14 mouse cellular contexts compared by ENCODE assay signal in genomic region chr11:54336165-54336707, GRCm38 (mm10). TPM values are rescaled to one million over a fixed set of nuclear protein-coding genes. Genes with fewer than 3 reads are reported as not detected.
A peak's percentile ranks its signal among the peaks of the same experiment; 100 is the strongest.
DNase-seq lines count a peak whose midpoint lies in the region; ATAC-seq and TF ChIP-seq lines count a peak whose summit lies in the region.
"Had no signal": no experiment of that assay in that cellular context is flagged by ENCODE, and none has a peak within 500 bp of the region (broad histone marks: within the 10 kb centered on the region; RNA-seq: fewer than 3 reads in every experiment).

No protein-coding gene starts in this region.

- TF ChIP-seq EP300 in CH12.LX (IDR thresholded peaks at IDR 0.05; ENCODE audit: low read length) = no peak

- in situ Hi-C loops in CH12.LX (cut with MboI; ENCODE audit: low pct_ligation_motif_present, low pct_unique_long_range_greater_than_20kb, low sequenced_read_pairs) = no loop called here

- dilution Hi-C loops in CH12.LX (cut with MboI; ENCODE audit: extremely low pct_ligation_motif_present, extremely low pct_unique_long_range_greater_than_20kb, low sequenced_read_pairs) = no loop called here

- H3K79me2 ChIP-seq in CH12.LX (replicated peaks; ENCODE audit: control insufficient read depth, extremely low read depth, insufficient read depth, poor library complexity, severe bottlenecking) = no peaks in the 10 kb centered on the region

- H3K27me3 ChIP-seq in CH12.LX (replicated peaks) = no peaks in the 10 kb centered on the region
- H3K27me3 ChIP-seq: hindbrain, embryonic 15.5 days; limb, embryonic 13.5 days; neural tube, embryonic 13.5 days had no signal

- no peak for TF ChIP-seq CTCF in CH12.LX (conservative IDR thresholded peaks at IDR 0.05 in 1 of 2, IDR thresholded peaks at IDR 0.05 in 1 of 2; ENCODE audit: low read depth in 2 of 2, low read length in 2 of 2)

- H3K4me1 ChIP-seq in CH12.LX (ENCODE audit: control insufficient read depth in 1 of 2, insufficient read depth in 2 of 2) = no peaks in the 10 kb centered on the region
- H3K4me1 ChIP-seq: hindbrain, embryonic 15.5 days; limb, embryonic 13.5 days; neural tube, embryonic 13.5 days had no signal

- no peak for TF ChIP-seq RAD21 in CH12.LX (IDR thresholded peaks at IDR 0.05; ENCODE audit: low read depth, low read length)

- intact Hi-C loops in left cerebral cortex, postnatal 4 days (cut with DNase I) = no loop called here

- peaks cover 59 to 96% of the 10 kb centered on the region in 2 experiments for H3K36me3 ChIP-seq in CH12.LX (replicated peaks in 1 of 2; ENCODE audit: control insufficient read depth in 1 of 2, insufficient read depth in 1 of 2, low read length in 1 of 2)
- H3K36me3 ChIP-seq: limb, embryonic 13.5 days had no signal

- no peak for TF ChIP-seq POLR2A in CH12.LX (IDR thresholded peaks at IDR 0.05; ENCODE audit: low read depth, low read length)

- H3K27ac ChIP-seq in CH12.LX (ENCODE audit: insufficient read depth, low read depth) = no peak overlapping the region
- H3K27ac ChIP-seq: hindbrain, embryonic 15.5 days; limb, embryonic 13.5 days; neural tube, embryonic 13.5 days had no signal

- no peaks in the 10 kb centered on the region for H3K9me3 ChIP-seq in CH12.LX (replicated peaks; ENCODE audit: low read length)
- H3K9me3 ChIP-seq: hindbrain, embryonic 15.5 days; limb, embryonic 13.5 days; neural tube, embryonic 13.5 days had no signal

- no peak overlapping the region for H3K4me3 ChIP-seq in CH12.LX (replicated peaks in 1 of 3; ENCODE audit: low read depth in 2 of 3, low read length in 2 of 3, poor library complexity in 1 of 3)
- H3K4me3 ChIP-seq: hindbrain, embryonic 15.5 days; limb, embryonic 13.5 days; neural tube, embryonic 13.5 days had no signal

- ATAC-seq in inflammation-experienced regulatory T-cells, adult 6 months = no peak

- no peak overlapping the region for H3K4me2 ChIP-seq in CH12.LX (ENCODE audit: insufficient read depth, low read depth, poor library complexity, severe bottlenecking)
- H3K4me2 ChIP-seq: hindbrain, embryonic 15.5 days; limb, embryonic 13.5 days; neural tube, embryonic 13.5 days had no signal

- DNase-seq in frontal cortex, adult 2 months (ENCODE audit: extremely low spot score in 1 of 2, low spot score in 1 of 2) = peak; percentile 37 to 60
- DNase-seq in frontal cortex, postnatal 14 days (ENCODE audit: low spot score in 2 of 2) = no peak
- DNase-seq in CH12.LX (ENCODE audit: extremely low read depth) = no peak
- peak; percentile 65 to 74 for DNase-seq in cerebellum, postnatal 25 days
- DNase-seq in left cerebral cortex, postnatal 4 days = peak; percentile 58
- DNase-seq in adrenal gland, postnatal 4 days (ENCODE audit: low spot score in 2 of 2) = no peak
- no peak for DNase-seq in urinary bladder, postnatal 36 days (ENCODE audit: low spot score in 2 of 2)
- DNase-seq: heart, adult 11 months; kidney, postnatal 36 days; lung, postnatal 14 days had no signal

- H3K9ac ChIP-seq in CH12.LX (ENCODE audit: insufficient read depth, low read depth) = no peak overlapping the region
- H3K9ac ChIP-seq: hindbrain, embryonic 15.5 days; limb, embryonic 13.5 days; neural tube, embryonic 13.5 days had no signal

TF ChIP-seq in CH12.LX, 34 proteins besides CTCF, POLR2A, EP300 and RAD21:
- peak; percentile 6; the same call in 1 of the 2 replicates for TF ChIP-seq POLR2AphosphoS2 (IDR thresholded peaks at IDR 0.05; ENCODE audit: low read depth, low read length)
- TF ChIP-seq UBTF (IDR thresholded peaks at IDR 0.05; ENCODE audit: low read depth, low read length) = no peak

RNA-seq across cellular contexts. Expression of gene Acsl6, which starts 32.6 kb away (rescaled TPM):
- 152 and 160 TPM in 2 replicates for polyA plus RNA-seq in frontal cortex, adult 2 months (2012; rRNA removed)
- 94.7 and 96.9 TPM in 2 replicates for total RNA-seq in CH12.LX (2012; rRNA removed)
- 74.1 and 74.9 TPM in 2 replicates for total RNA-seq in CH12.LX (2014; rRNA removed)
- 204 and 222 TPM in 2 replicates for polyA plus RNA-seq in CH12.LX (2012; ENCODE audit: insufficient read length, low read depth)
- total RNA-seq in left cerebral cortex, postnatal 4 days (2021) = 10 to 100 TPM; 89.8 to 95.8 TPM
- total RNA-seq in adrenal gland, postnatal 4 days (2021) = 1 to 10 TPM; 3.6 to 7.2 TPM
- not detected for polyA plus RNA-seq in inflammation-experienced regulatory T-cells, adult 6 months (2017; shearing (Covaris generic))

RNA-seq across cellular contexts. Expression of gene Meikin, which starts 34.2 kb away (rescaled TPM):
- not detected in 2 replicates for polyA plus RNA-seq in frontal cortex, adult 2 months (2012; rRNA removed)
- total RNA-seq in CH12.LX (2012; rRNA removed) = not detected in 2 replicates
- total RNA-seq in CH12.LX (2014; rRNA removed) = not detected in 2 replicates
- not detected in 2 replicates for polyA plus RNA-seq in CH12.LX (2012; ENCODE audit: insufficient read length, low read depth)
- total RNA-seq in left cerebral cortex, postnatal 4 days (2021) = not detected
- total RNA-seq in adrenal gland, postnatal 4 days (2021) = not detected
- not detected for polyA plus RNA-seq in inflammation-experienced regulatory T-cells, adult 6 months (2017; shearing (Covaris generic))
- polyA plus RNA-seq: hindbrain, embryonic 15.5 days; limb, embryonic 13.5 days; neural tube, embryonic 13.5 days had no signal

Comparison
In these comparisons a context has a peak if more than half of its experiments do, and no peak if none do; other contexts are left out.
1. DNase-seq: peak in frontal cortex, adult 2 months (2 of 2), cerebellum, postnatal 25 days (2 of 2) and left cerebral cortex, postnatal 4 days (single experiment); none in frontal cortex, postnatal 14 days (0 of 2), CH12.LX (single experiment), adrenal gland, postnatal 4 days (0 of 2) and urinary bladder, postnatal 36 days (0 of 2).
2. RNA of gene Acsl6, which starts 32.6 kb away (total RNA-seq): 74.1 to 96.9 TPM in CH12.LX and 89.8 to 95.8 TPM in left cerebral cortex, postnatal 4 days; 3.6 to 7.2 TPM in adrenal gland, postnatal 4 days; every median in the first group is over 4 times any median in the second.